Mouse (Mus musculus): ENCODE measurements at regions not wholly inside any gene's neighbourhood (a gene's known extent, or its start where the extent isn't known, plus 50 kb on each side); places are given as distances from the start of the nearest gene placed in this dataset.

DNA sequence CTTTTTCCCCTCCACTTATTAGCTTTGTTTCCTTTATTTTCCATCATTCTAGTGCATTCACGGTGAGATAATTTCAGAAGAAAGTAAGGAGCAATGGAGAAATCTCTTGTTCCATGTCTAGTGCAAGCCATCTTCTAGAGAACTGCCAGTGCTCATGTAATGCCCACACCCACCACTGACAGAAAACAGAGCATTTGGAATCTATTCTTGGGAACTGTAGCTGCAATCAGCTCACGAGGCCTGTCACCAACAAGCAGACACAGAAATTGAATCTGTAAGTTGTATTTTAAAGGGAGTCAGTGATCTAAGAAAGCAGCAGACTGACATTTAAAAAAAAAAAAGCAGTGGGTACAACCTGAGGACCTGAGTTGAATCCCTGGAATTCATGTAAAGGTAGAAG lies 92.6 kb downstream of the S1pr1 start:
- Histone ChIP-seq H3K27ac (ENCODE audit: insufficient read depth, low read depth, low read length, poor library complexity, severe bottlenecking) (no peak overlapping the region), H3K36me3 (ENCODE audit: control insufficient read depth, insufficient read depth, low read length, poor library complexity, severe bottlenecking) (no peaks in the 10 kb centered on the region), H3K9ac (ENCODE audit: insufficient read depth, low read depth, low read length, poor library complexity, severe bottlenecking) (no peak overlapping the region), H3K9me3 (ENCODE audit: control insufficient read depth, insufficient read depth, low read depth, low read length) (no peaks in the 10 kb centered on the region), H3K4me1 (ENCODE audit: control insufficient read depth in 2 of 2, insufficient read depth in 2 of 2, low read length in 2 of 2, poor library complexity in 1 of 2) (no peaks in the 10 kb centered on the region), H3K4me3 (ENCODE audit: insufficient read depth in 1 of 2, low read depth in 1 of 2, low read length in 2 of 2, poor library complexity in 1 of 2, severe bottlenecking in 1 of 2) (no peak overlapping the region)
- in situ Hi-C loops (cut with MboI; ENCODE audit: low sequenced_read_pairs in 2 of 2, unreplicated experiment in 2 of 2) = no loop called here
- no peak for TF ChIP-seq HCFC1 (IDR thresholded peaks at IDR 0.05; ENCODE audit: borderline replicate concordance, insufficient read depth, low read length)
- no peak for TF ChIP-seq CHD2 (IDR thresholded peaks at IDR 0.05; ENCODE audit: low read depth, low read length)
- TF ChIP-seq ZC3H11A (IDR thresholded peaks at IDR 0.05; ENCODE audit: borderline replicate concordance, low read depth, low read length) = no peak
- TF ChIP-seq ZNF384 (IDR thresholded peaks at IDR 0.05; ENCODE audit: low read depth, low read length) = no peak
- TF ChIP-seq MAFK (IDR thresholded peaks at IDR 0.05; ENCODE audit: insufficient read depth, low read depth, low read length) = no peak
- no peak for DNase-seq (ENCODE audit: low read depth, low spot score)

DNA sequence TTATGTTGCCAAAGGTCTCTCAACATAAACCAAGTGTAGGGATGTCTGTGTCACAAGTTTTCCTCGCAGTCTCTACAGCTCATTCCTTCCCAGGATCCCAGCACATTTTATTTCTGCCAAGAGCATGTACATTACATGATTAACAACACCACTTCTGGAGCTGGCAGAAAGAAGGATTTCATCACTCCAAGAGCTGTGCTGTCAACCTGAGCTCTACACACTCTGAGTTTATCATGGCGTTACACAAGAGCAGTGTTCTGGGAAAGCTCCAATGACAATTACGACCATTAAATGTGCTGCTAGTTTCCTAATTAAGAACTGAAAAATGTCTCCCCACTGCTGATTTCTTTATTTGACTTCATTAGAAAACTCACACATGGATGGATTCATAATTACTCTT lies 94.9 kb downstream of the S1pr1 start:
- no peak overlapping the region for H3K27ac ChIP-seq (ENCODE audit: insufficient read depth, low read depth, low read length, poor library complexity, severe bottlenecking)
- in situ Hi-C loops (cut with MboI; ENCODE audit: low sequenced_read_pairs in 2 of 2, unreplicated experiment in 2 of 2) = no loop called here
- no peaks in the 10 kb centered on the region for H3K36me3 ChIP-seq (ENCODE audit: control insufficient read depth, insufficient read depth, low read length, poor library complexity, severe bottlenecking)

DNA sequence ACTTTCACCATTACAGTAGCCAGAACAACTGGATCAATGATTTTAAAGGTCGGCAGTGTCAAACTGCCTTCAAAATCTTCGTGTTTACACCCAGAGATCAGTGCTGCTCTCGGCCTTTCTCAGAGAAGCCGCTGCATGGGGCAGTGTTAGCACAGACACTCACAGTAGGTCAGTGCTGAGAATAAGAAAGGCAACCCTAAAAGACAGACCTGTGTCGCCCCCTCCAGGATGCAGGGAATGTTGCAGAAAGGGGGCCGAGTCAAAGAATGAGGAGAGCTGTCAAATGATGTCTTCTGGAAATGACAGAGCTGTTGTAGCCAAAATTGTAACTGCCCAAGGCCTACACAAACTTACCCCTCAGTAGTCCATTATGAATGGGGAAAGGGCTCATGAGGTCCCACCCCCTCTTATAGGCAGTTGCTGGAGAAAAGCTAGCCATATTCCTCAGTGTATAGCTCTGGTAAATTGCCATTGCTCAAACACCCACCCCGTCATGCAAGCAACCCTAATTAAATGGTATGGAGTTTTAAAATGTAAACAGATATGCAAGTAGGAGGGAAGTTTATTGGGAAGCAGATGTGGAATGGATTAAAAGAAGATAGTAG lies 98.8 kb downstream of the S1pr1 start:
- in situ Hi-C loops (cut with MboI; ENCODE audit: low sequenced_read_pairs in 2 of 2, unreplicated experiment in 2 of 2) = no loop called here
- no peak for TF ChIP-seq MAFK (IDR thresholded peaks at IDR 0.05; ENCODE audit: insufficient read depth, low read depth, low read length)
- peak; percentile 63; the same call in 1 of the 2 replicates for TF ChIP-seq ZC3H11A (IDR thresholded peaks at IDR 0.05; ENCODE audit: borderline replicate concordance, low read depth, low read length)
- Histone ChIP-seq H3K9me3 (ENCODE audit: control insufficient read depth, insufficient read depth, low read depth, low read length) (no peaks in the 10 kb centered on the region), H3K4me3 (ENCODE audit: insufficient read depth in 1 of 2, low read depth in 1 of 2, low read length in 2 of 2, poor library complexity in 1 of 2, severe bottlenecking in 1 of 2) (no peak overlapping the region), H3K9ac (ENCODE audit: insufficient read depth, low read depth, low read length, poor library complexity, severe bottlenecking) (no peak overlapping the region), H3K36me3 (ENCODE audit: control insufficient read depth, insufficient read depth, low read length, poor library complexity, severe bottlenecking) (no peaks in the 10 kb centered on the region), H3K4me1 (ENCODE audit: control insufficient read depth in 2 of 2, insufficient read depth in 2 of 2, low read length in 2 of 2, poor library complexity in 1 of 2) (no peaks in the 10 kb centered on the region), H3K27ac (ENCODE audit: insufficient read depth, low read depth, low read length, poor library complexity, severe bottlenecking) (no peak overlapping the region)
- peak; percentile 68 for DNase-seq (ENCODE audit: low read depth, low spot score)

More for the DNA sequence above, 94.9 kb downstream of the S1pr1 start:
- TF ChIP-seq CHD2 (IDR thresholded peaks at IDR 0.05; ENCODE audit: low read depth, low read length) (no peak), ZC3H11A (IDR thresholded peaks at IDR 0.05; ENCODE audit: borderline replicate concordance, low read depth, low read length) (no peak), ZNF384 (IDR thresholded peaks at IDR 0.05; ENCODE audit: low read depth, low read length) (no peak), HCFC1 (IDR thresholded peaks at IDR 0.05; ENCODE audit: borderline replicate concordance, insufficient read depth, low read length) (no peak), MAFK (IDR thresholded peaks at IDR 0.05; ENCODE audit: insufficient read depth, low read depth, low read length) (no peak)
- no peaks in the 10 kb centered on the region for H3K9me3 ChIP-seq (ENCODE audit: control insufficient read depth, insufficient read depth, low read depth, low read length)
- H3K4me3 ChIP-seq (ENCODE audit: insufficient read depth in 1 of 2, low read depth in 1 of 2, low read length in 2 of 2, poor library complexity in 1 of 2, severe bottlenecking in 1 of 2) = no peak overlapping the region
- DNase-seq (ENCODE audit: low read depth, low spot score) = no peak
- H3K4me1 ChIP-seq (ENCODE audit: control insufficient read depth in 2 of 2, insufficient read depth in 2 of 2, low read length in 2 of 2, poor library complexity in 1 of 2) = no peaks in the 10 kb centered on the region
- no peak overlapping the region for H3K9ac ChIP-seq (ENCODE audit: insufficient read depth, low read depth, low read length, poor library complexity, severe bottlenecking)

DNA sequence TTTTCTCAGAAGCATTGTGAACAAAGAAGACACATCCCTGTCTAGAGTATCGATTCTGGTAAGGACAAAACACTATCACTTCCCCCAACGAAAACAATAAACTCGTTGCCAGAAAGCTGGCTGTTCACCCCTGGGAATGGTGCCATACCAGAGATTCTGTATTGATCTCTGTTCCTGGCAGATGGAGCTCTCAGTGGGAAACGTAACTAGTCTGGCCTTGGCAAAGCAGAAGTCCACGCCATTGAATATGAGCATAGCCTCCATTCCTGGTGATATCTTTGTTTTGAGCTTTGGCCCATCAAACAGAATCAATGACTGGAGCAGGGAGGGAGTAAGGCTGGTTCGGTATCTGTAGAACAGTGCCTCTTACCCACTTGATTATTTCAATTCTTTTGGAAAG lies 102.0 kb downstream of the S1pr1 start:
- H3K36me3 ChIP-seq (ENCODE audit: control insufficient read depth, insufficient read depth, low read length, poor library complexity, severe bottlenecking) = no peaks in the 10 kb centered on the region
- H3K4me3 ChIP-seq (ENCODE audit: insufficient read depth in 1 of 2, low read depth in 1 of 2, low read length in 2 of 2, poor library complexity in 1 of 2, severe bottlenecking in 1 of 2) = no peak overlapping the region
- in situ Hi-C loops (cut with MboI; ENCODE audit: low sequenced_read_pairs in 2 of 2, unreplicated experiment in 2 of 2) = no loop called here
- H3K9ac ChIP-seq (ENCODE audit: insufficient read depth, low read depth, low read length, poor library complexity, severe bottlenecking) = no peak overlapping the region
- no peak overlapping the region for H3K27ac ChIP-seq (ENCODE audit: insufficient read depth, low read depth, low read length, poor library complexity, severe bottlenecking)
- TF ChIP-seq MAFK (IDR thresholded peaks at IDR 0.05; ENCODE audit: insufficient read depth, low read depth, low read length) (no peak), ZNF384 (IDR thresholded peaks at IDR 0.05; ENCODE audit: low read depth, low read length) (no peak), HCFC1 (IDR thresholded peaks at IDR 0.05; ENCODE audit: borderline replicate concordance, insufficient read depth, low read length) (no peak), CHD2 (IDR thresholded peaks at IDR 0.05; ENCODE audit: low read depth, low read length) (no peak), ZC3H11A (IDR thresholded peaks at IDR 0.05; ENCODE audit: borderline replicate concordance, low read depth, low read length) (no peak)
- DNase-seq (ENCODE audit: low read depth, low spot score) = no peak
- H3K4me1 ChIP-seq (ENCODE audit: control insufficient read depth in 2 of 2, insufficient read depth in 2 of 2, low read length in 2 of 2, poor library complexity in 1 of 2) = no peaks in the 10 kb centered on the region
- H3K9me3 ChIP-seq (ENCODE audit: control insufficient read depth, insufficient read depth, low read depth, low read length) = no peaks in the 10 kb centered on the region

DNA sequence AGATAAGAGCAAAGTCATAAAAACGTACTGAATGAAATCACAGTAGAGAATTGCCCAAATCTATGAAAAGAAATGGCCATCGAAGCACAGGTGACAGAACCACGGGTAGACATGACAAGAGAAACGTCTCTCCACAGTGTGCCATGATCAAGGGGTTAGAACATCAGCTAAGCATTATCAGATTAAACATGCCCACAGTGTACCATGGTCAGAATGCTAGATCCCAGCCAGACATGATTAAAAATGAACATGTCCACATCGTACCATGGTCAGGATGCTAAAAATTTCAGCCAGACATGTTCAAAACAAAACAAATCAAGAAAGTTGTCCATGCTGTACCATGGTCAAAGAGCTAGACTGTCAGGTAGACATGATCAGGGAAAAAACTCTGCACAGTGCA lies 106.8 kb downstream of the S1pr1 start:
- Histone ChIP-seq H3K4me3 (ENCODE audit: insufficient read depth in 1 of 2, low read depth in 1 of 2, low read length in 2 of 2, poor library complexity in 1 of 2, severe bottlenecking in 1 of 2) (no peak overlapping the region), H3K27ac (ENCODE audit: insufficient read depth, low read depth, low read length, poor library complexity, severe bottlenecking) (no peak overlapping the region)
- in situ Hi-C loops (cut with MboI; ENCODE audit: low sequenced_read_pairs in 2 of 2, unreplicated experiment in 2 of 2) = no loop called here

More for the DNA sequence above, 106.8 kb downstream of the S1pr1 start:
- no peak overlapping the region for H3K9ac ChIP-seq (ENCODE audit: insufficient read depth, low read depth, low read length, poor library complexity, severe bottlenecking)
- no peak for TF ChIP-seq CHD2 (IDR thresholded peaks at IDR 0.05; ENCODE audit: low read depth, low read length)
- no peak for TF ChIP-seq ZNF384 (IDR thresholded peaks at IDR 0.05; ENCODE audit: low read depth, low read length)
- no peak for TF ChIP-seq MAFK (IDR thresholded peaks at IDR 0.05; ENCODE audit: insufficient read depth, low read depth, low read length)
- TF ChIP-seq HCFC1 (IDR thresholded peaks at IDR 0.05; ENCODE audit: borderline replicate concordance, insufficient read depth, low read length) = no peak
- no peak for TF ChIP-seq ZC3H11A (IDR thresholded peaks at IDR 0.05; ENCODE audit: borderline replicate concordance, low read depth, low read length)
- DNase-seq (ENCODE audit: low read depth, low spot score) = no peak
- no peaks in the 10 kb centered on the region for H3K36me3 ChIP-seq (ENCODE audit: control insufficient read depth, insufficient read depth, low read length, poor library complexity, severe bottlenecking)
- no peaks in the 10 kb centered on the region for H3K4me1 ChIP-seq (ENCODE audit: control insufficient read depth in 2 of 2, insufficient read depth in 2 of 2, low read length in 2 of 2, poor library complexity in 1 of 2)
- no peaks in the 10 kb centered on the region for H3K9me3 ChIP-seq (ENCODE audit: control insufficient read depth, insufficient read depth, low read depth, low read length)
